Mouse (Mus musculus) naive thymus-derived CD4-positive, alpha-beta T cell, adult 5 months (primary cell): ENCODE data around the gene Gm8126. TPM values are rescaled to one million over a fixed set of nuclear protein-coding genes. Genes with fewer than 3 reads are reported as not detected.

Source experiments
- polyA plus RNA-seq: library from polyadenylated mRNA; unstranded; fragments of 100-300 nt; shearing (Covaris generic); gene quantifications from one replicate; pipeline ENCODE4 v1.2.1, GENCODE M21; 2017

Gene Gm8126
- not detected for polyA plus RNA-seq

GRCm38 (mm10) chr14:43258349-43258748 is at the start of gene Gm8126:
Gm8126 (plus strand) TSS chr14:43258649.

GRCm38 (mm10) chr14:43235204-43235603 is 23.2 kb upstream of the Gm8126 start, which contains the start of gene Gm8122:
Gm8122 (minus strand) TSS chr14:43235304.

GRCm38 (mm10) chr14:43274986-43275511 is 16.6 kb downstream of the Gm8126 start, which contains the start of gene Gm9732:
Gm9732 (plus strand) TSS chr14:43275036.

GRCm38 (mm10) chr14:43293503-43293902 is 35.1 kb downstream of the Gm8126 start, which contains the start of gene Gm8127:
Gm8127 (minus strand) TSS chr14:43293832.

Other genes with a start within 250 kb of the Gm8126 start
- gene Gm10376, start 243.0 kb upstream of the Gm8126 start, polyA plus RNA-seq, result not detected
- not detected for gene Gm8094, start 182.0 kb upstream of the Gm8126 start, polyA plus RNA-seq
- not detected for gene Gm8104, start 158.0 kb upstream of the Gm8126 start, polyA plus RNA-seq
- gene Gm7233, start 78.8 kb upstream of the Gm8126 start, polyA plus RNA-seq, result not detected
- gene Gm8122, start 23.3 kb upstream of the Gm8126 start, polyA plus RNA-seq, result not detected
- gene Gm9732, start 16.4 kb downstream of the Gm8126 start, polyA plus RNA-seq, result 0.76 TPM
- gene Gm8127, start 35.2 kb downstream of the Gm8126 start, polyA plus RNA-seq, result not detected
- gene 1700001F09Rik, start 89.2 kb downstream of the Gm8126 start, polyA plus RNA-seq, result not detected
- gene Gm8138, start 157.7 kb downstream of the Gm8126 start, polyA plus RNA-seq, result not detected